31 mouse cellular contexts compared by ENCODE assay signal in the genomic region with DNA sequence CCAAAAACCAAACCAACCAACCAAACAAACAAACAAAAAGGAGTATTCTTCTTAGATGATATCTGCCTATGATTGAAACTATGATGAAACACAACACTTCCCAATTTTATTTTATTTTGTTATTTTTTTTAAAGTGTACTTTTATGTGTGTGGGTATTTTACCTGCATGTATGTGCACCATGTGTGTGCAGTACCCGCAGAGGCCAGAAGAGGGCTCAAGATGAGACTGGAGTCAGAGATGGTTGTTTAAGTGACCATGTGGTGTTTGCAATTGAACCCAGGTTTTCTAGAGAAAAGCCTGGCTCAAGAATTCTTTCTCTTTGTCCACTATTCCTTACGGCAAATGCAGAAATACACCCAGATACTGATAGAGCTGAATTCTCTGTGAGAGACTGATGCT. TPM values are rescaled to one million over a fixed set of nuclear protein-coding genes. Genes with fewer than 3 reads are reported as not detected.
DNase-seq lines count a peak whose midpoint lies in the region; ATAC-seq and TF ChIP-seq lines count a peak whose summit lies in the region.
"Had no signal": no experiment of that assay in that cellular context is flagged by ENCODE, and none has a peak within 500 bp of the region (broad histone marks: within the 10 kb centered on the region; RNA-seq: fewer than 3 reads in every experiment).

No protein-coding gene starts in this region.

- WGBS in hindbrain, postnatal 0 days, result 95% methylated on average over 2 of the region's 2 CpGs
- 100% methylated on average over 2 of the region's 2 CpGs for WGBS in hindbrain, embryonic 16.5 days
- WGBS in liver, postnatal 0 days (ENCODE audit: insufficient replicate concordance), result 93% methylated on average over 2 of the region's 2 CpGs
- 90% methylated on average over 2 of the region's 2 CpGs for WGBS in liver, embryonic 11.5 days

- no peak overlapping the region for H3K4me2 ChIP-seq in hindbrain, postnatal 0 days (ENCODE audit: low read depth, low read length)
- H3K4me2 ChIP-seq in hindbrain, embryonic 16.5 days (ENCODE audit: low read length), result no peak overlapping the region
- H3K4me2 ChIP-seq in liver, postnatal 0 days (ENCODE audit: low read depth, low read length), result no peak overlapping the region
- no peak overlapping the region for H3K4me2 ChIP-seq in liver, embryonic 11.5 days
- H3K4me2 ChIP-seq: forebrain, embryonic 12.5 days; lung, embryonic 15.5 days; midbrain, embryonic 13.5 days; neural tube, embryonic 15.5 days had no signal

- ATAC-seq in hindbrain, postnatal 0 days, result no peak
- ATAC-seq in hindbrain, embryonic 16.5 days, result no peak
- no peak for ATAC-seq in liver, postnatal 0 days
- no peak for ATAC-seq in liver, embryonic 11.5 days (replicated peaks; ENCODE audit: low FRiP score)
- ATAC-seq: inflammation-experienced regulatory T-cells, adult 6 months; midbrain, embryonic 13.5 days had no signal

- no peak overlapping the region for H3K9ac ChIP-seq in hindbrain, postnatal 0 days (replicated peaks; ENCODE audit: low read length)
- no peak overlapping the region for H3K9ac ChIP-seq in hindbrain, embryonic 16.5 days (ENCODE audit: low read depth, low read length)
- no peak overlapping the region for H3K9ac ChIP-seq in liver, postnatal 0 days (replicated peaks)
- no peak overlapping the region for H3K9ac ChIP-seq in liver, embryonic 11.5 days (ENCODE audit: low read depth, low read length)
- H3K9ac ChIP-seq: forebrain, embryonic 12.5 days; lung, embryonic 15.5 days; midbrain, embryonic 13.5 days; neural tube, embryonic 15.5 days had no signal

- H3K4me3 ChIP-seq in hindbrain, postnatal 0 days (ENCODE audit: low read length), result no peak overlapping the region
- H3K4me3 ChIP-seq in hindbrain, embryonic 16.5 days (ENCODE audit: low read length), result no peak overlapping the region
- H3K4me3 ChIP-seq in liver, postnatal 0 days (ENCODE audit: low read depth, low read length), result no peak overlapping the region
- no peak overlapping the region for H3K4me3 ChIP-seq in liver, embryonic 11.5 days (ENCODE audit: low read depth, low read length)
- H3K4me3 ChIP-seq: embryonic facial prominence, embryonic 10.5 days; forebrain, embryonic 12.5 days; hindbrain, embryonic 10.5 days; lung, embryonic 15.5 days; midbrain, embryonic 13.5 days; neural tube, embryonic 15.5 days had no signal

- no peak overlapping the region for H3K27ac ChIP-seq in hindbrain, postnatal 0 days
- H3K27ac ChIP-seq in hindbrain, embryonic 16.5 days (ENCODE audit: low read depth, low read length), result no peak overlapping the region
- no peak overlapping the region for H3K27ac ChIP-seq in liver, postnatal 0 days (ENCODE audit: low read depth)
- H3K27ac ChIP-seq in liver, embryonic 11.5 days (ENCODE audit: low read depth, low read length), result no peak overlapping the region
- H3K27ac ChIP-seq: embryonic facial prominence, embryonic 10.5 days; forebrain, embryonic 12.5 days; hindbrain, embryonic 10.5 days; lung, embryonic 15.5 days; midbrain, embryonic 13.5 days; neural tube, embryonic 15.5 days had no signal

- TF ChIP-seq EP300 in liver, postnatal 0 days (IDR thresholded peaks at IDR 0.05; ENCODE audit: low read depth), result no peak

- H3K27me3 ChIP-seq in hindbrain, postnatal 0 days (ENCODE audit: insufficient read depth, low read length), result no peaks in the 10 kb centered on the region
- no peaks in the 10 kb centered on the region for H3K27me3 ChIP-seq in hindbrain, embryonic 16.5 days (replicated peaks; ENCODE audit: control insufficient read depth, insufficient read depth, low read length)
- H3K27me3 ChIP-seq in liver, postnatal 0 days (ENCODE audit: insufficient read depth, low read length), result no peaks in the 10 kb centered on the region
- no peaks in the 10 kb centered on the region for H3K27me3 ChIP-seq in liver, embryonic 11.5 days (replicated peaks; ENCODE audit: control insufficient read depth, insufficient read depth, low read length)
- H3K27me3 ChIP-seq: forebrain, embryonic 12.5 days; lung, embryonic 15.5 days; midbrain, embryonic 13.5 days; neural tube, embryonic 15.5 days had no signal

- peak; percentile 24 for TF ChIP-seq CTCF in hindbrain, postnatal 0 days (IDR thresholded peaks at IDR 0.05; ENCODE audit: low read depth)
- TF ChIP-seq CTCF in liver, postnatal 0 days (IDR thresholded peaks at IDR 0.05; ENCODE audit: low read depth), result peak; percentile 23; the same call in 1 of the 2 replicates

- no peaks in the 10 kb centered on the region for H3K4me1 ChIP-seq in hindbrain, postnatal 0 days (ENCODE audit: insufficient read depth, low read length)
- no peaks in the 10 kb centered on the region for H3K4me1 ChIP-seq in hindbrain, embryonic 16.5 days (ENCODE audit: control insufficient read depth, insufficient read depth, low read depth, low read length)
- peaks cover 8% of the 10 kb centered on the region; the same call in 1 of the 2 replicates for H3K4me1 ChIP-seq in liver, postnatal 0 days (ENCODE audit: insufficient read depth)
- no peaks in the 10 kb centered on the region for H3K4me1 ChIP-seq in liver, embryonic 11.5 days (replicated peaks; ENCODE audit: control insufficient read depth, insufficient read depth, low read length)
- H3K4me1 ChIP-seq: forebrain, embryonic 12.5 days; hindbrain, embryonic 10.5 days; lung, embryonic 15.5 days; midbrain, embryonic 13.5 days; neural tube, embryonic 15.5 days had no signal

- no peak for DNase-seq in hindbrain, postnatal 0 days (ENCODE audit: low spot score)
- no peak for DNase-seq in liver, postnatal 0 days
- DNase-seq in liver, embryonic 11.5 days (ENCODE audit: low spot score), result no peak
- peak; percentile 73 for DNase-seq in ES-CJ7 (ENCODE audit: low read depth, low spot score)
- peak; percentile 74 for DNase-seq in ZHBTc4 (ENCODE audit: low read depth, low spot score)
- no peak for DNase-seq in left cerebral cortex, adult 18-20 months (ENCODE audit: low spot score in 2 of 2)
- no peak for DNase-seq in spleen, adult 18-20 months
- DNase-seq: adrenal gland, adult 2 months; cerebellum, adult 8-10 months; gastrocnemius, postnatal 10 days; layer of hippocampus, postnatal 36 days; left cerebral cortex, postnatal 4 days had no signal

- no peaks in the 10 kb centered on the region for H3K36me3 ChIP-seq in hindbrain, postnatal 0 days (ENCODE audit: insufficient read depth, low read length)
- no peaks in the 10 kb centered on the region for H3K36me3 ChIP-seq in hindbrain, embryonic 16.5 days (ENCODE audit: control insufficient read depth, insufficient read depth, low read length)
- no peaks in the 10 kb centered on the region for H3K36me3 ChIP-seq in liver, postnatal 0 days (replicated peaks; ENCODE audit: insufficient read depth, low read length)
- no peaks in the 10 kb centered on the region for H3K36me3 ChIP-seq in liver, embryonic 11.5 days (ENCODE audit: control insufficient read depth, insufficient read depth, low read length)
- H3K36me3 ChIP-seq: embryonic facial prominence, embryonic 10.5 days; forebrain, embryonic 12.5 days; G1E; hindbrain, embryonic 10.5 days; lung, embryonic 15.5 days; midbrain, embryonic 13.5 days; neural tube, embryonic 15.5 days had no signal

- no peaks in the 10 kb centered on the region for H3K9me3 ChIP-seq in hindbrain, postnatal 0 days (ENCODE audit: low read length)
- H3K9me3 ChIP-seq in hindbrain, embryonic 16.5 days (ENCODE audit: control insufficient read depth, low read length), result no peaks in the 10 kb centered on the region
- H3K9me3 ChIP-seq in liver, postnatal 0 days (ENCODE audit: low read length), result no peaks in the 10 kb centered on the region
- no peaks in the 10 kb centered on the region; the same call in 1 of the 2 replicates for H3K9me3 ChIP-seq in liver, embryonic 11.5 days (ENCODE audit: control insufficient read depth, low read length)
- H3K9me3 ChIP-seq: forebrain, embryonic 12.5 days; hindbrain, embryonic 10.5 days; lung, embryonic 15.5 days; midbrain, embryonic 13.5 days; neural tube, embryonic 15.5 days had no signal

RNA-seq across cellular contexts. Expression of a gene that starts 2.4 kb away (rescaled TPM):
- total RNA-seq in hindbrain, postnatal 0 days (2014; rRNA removed), result 21.1 and 27.2 TPM in 2 replicates
- polyA plus RNA-seq in hindbrain, postnatal 0 days (2015; fragmentation: Nextera tagmentation; extraction: Ambion mirVana), result 14.3 and 15.1 TPM in 2 replicates
- polyA plus RNA-seq in hindbrain, embryonic 16.5 days (2015; fragmentation: Nextera tagmentation; extraction: Ambion mirVana), result 11.4 and 15.5 TPM in 2 replicates
- 5.2 and 5.4 TPM in 2 replicates for polyA plus RNA-seq in liver, postnatal 0 days (2015; fragmentation: Nextera tagmentation; extraction: Ambion mirVana)
- 16.8 TPM in 2 replicates for polyA plus RNA-seq in liver, embryonic 11.5 days (2014; fragmentation: Nextera tagmentation; extraction: Ambion mirVana)
- total RNA-seq in left cerebral cortex, adult 18-20 months (2021), result 10 to 100 TPM in 1 of 2 experiments, 1 to 10 TPM in 1; 8.1 to 11.1 TPM

RNA-seq across cellular contexts. Expression of a gene that starts 17.2 kb away (rescaled TPM):
- 0.29 and 0.31 TPM in 2 replicates for total RNA-seq in hindbrain, postnatal 0 days (2014; rRNA removed)
- polyA plus RNA-seq in hindbrain, postnatal 0 days (2015; fragmentation: Nextera tagmentation; extraction: Ambion mirVana), result 0.13 and 0.23 TPM in 2 replicates
- polyA plus RNA-seq in hindbrain, embryonic 16.5 days (2015; fragmentation: Nextera tagmentation; extraction: Ambion mirVana), result 0.07 and 0.10 TPM in 2 replicates
- polyA plus RNA-seq in liver, postnatal 0 days (2015; fragmentation: Nextera tagmentation; extraction: Ambion mirVana), result 0.80 and 0.91 TPM in 2 replicates
- 0.34 and 0.39 TPM in 2 replicates for polyA plus RNA-seq in liver, embryonic 11.5 days (2014; fragmentation: Nextera tagmentation; extraction: Ambion mirVana)
- 1 to 10 TPM; 1.0 to 1.1 TPM for total RNA-seq in left cerebral cortex, adult 18-20 months (2021)
- polyA plus RNA-seq: forebrain, embryonic 12.5 days; G1E; hindbrain, embryonic 10.5 days; inflammation-experienced regulatory T-cells, adult 6 months had no signal

RNA-seq across cellular contexts. Expression of a gene that starts 51.9 kb away (rescaled TPM):
- 6.6 and 7.3 TPM in 2 replicates for total RNA-seq in hindbrain, postnatal 0 days (2014; rRNA removed)
- polyA plus RNA-seq in hindbrain, postnatal 0 days (2015; fragmentation: Nextera tagmentation; extraction: Ambion mirVana), result 6.1 and 6.9 TPM in 2 replicates
- polyA plus RNA-seq in hindbrain, embryonic 16.5 days (2015; fragmentation: Nextera tagmentation; extraction: Ambion mirVana), result 11.3 and 11.7 TPM in 2 replicates
- polyA plus RNA-seq in liver, postnatal 0 days (2015; fragmentation: Nextera tagmentation; extraction: Ambion mirVana), result 1.4 and 1.5 TPM in 2 replicates
- polyA plus RNA-seq in liver, embryonic 11.5 days (2014; fragmentation: Nextera tagmentation; extraction: Ambion mirVana), result 3.2 and 3.6 TPM in 2 replicates
- total RNA-seq in left cerebral cortex, adult 18-20 months (2021), result 1 to 10 TPM; 3.4 to 3.5 TPM

RNA-seq across cellular contexts. Expression of a gene that starts 51.9 kb away (rescaled TPM):
- not detected in 2 replicates for total RNA-seq in hindbrain, postnatal 0 days (2014; rRNA removed)
- polyA plus RNA-seq in hindbrain, postnatal 0 days (2015; fragmentation: Nextera tagmentation; extraction: Ambion mirVana), result not detected in 2 replicates
- polyA plus RNA-seq in hindbrain, embryonic 16.5 days (2015; fragmentation: Nextera tagmentation; extraction: Ambion mirVana), result not detected in 2 replicates
- polyA plus RNA-seq in liver, postnatal 0 days (2015; fragmentation: Nextera tagmentation; extraction: Ambion mirVana), result not detected in 2 replicates
- polyA plus RNA-seq in liver, embryonic 11.5 days (2014; fragmentation: Nextera tagmentation; extraction: Ambion mirVana), result not detected in 2 replicates
- total RNA-seq in left cerebral cortex, adult 18-20 months (2021), result not detected
- total RNA-seq: adrenal gland, adult 2 months; common myeloid progenitor, adult 5-6 weeks; G1E; gastrocnemius, postnatal 10 days; heart, adult 8-10 months; layer of hippocampus, postnatal 36 days; left cerebral cortex, postnatal 4 days; liver, adult 2 months; megakaryocyte progenitor cell, adult 5-6 weeks had no signal
- polyA plus RNA-seq: adrenal gland, adult 2 months; C2C12; forebrain, embryonic 12.5 days; G1E; heart, embryonic 16.5 days; hindbrain, embryonic 10.5 days; inflammation-experienced regulatory T-cells, adult 6 months; kidney, embryonic 14.5 days; liver, adult 2 months; lung, embryonic 15.5 days; midbrain, embryonic 13.5 days; neural tube, embryonic 15.5 days; spleen, adult 2 months; stomach, embryonic 16.5 days; thymus, postnatal 0 days had no signal

Comparison
In these comparisons a context has a peak if more than half of its experiments do, and no peak if none do; other contexts are left out.
1. DNase-seq: peak in ES-CJ7 (single experiment) and ZHBTc4 (single experiment); none in hindbrain, postnatal 0 days (single experiment), liver, postnatal 0 days (single experiment), liver, embryonic 11.5 days (single experiment), left cerebral cortex, adult 18-20 months (0 of 2) and spleen, adult 18-20 months (0 of 2).